ENCODE assay signal across 8 mouse cellular contexts in genomic region chr11:99230261-99231048, GRCm38 (mm10). TPM values are rescaled to one million over a fixed set of nuclear protein-coding genes. Genes with fewer than 3 reads are reported as not detected.
DNase-seq lines count a peak whose midpoint lies in the region; ATAC-seq and TF ChIP-seq lines count a peak whose summit lies in the region.

Smarce1 (minus strand) TSS chr11:99231017.

- TF ChIP-seq POLR2A in embryonic fibroblast, embryonic 13.5 days (IDR thresholded peaks at IDR 0.05; ENCODE audit: low read depth, low read length), result peak; percentile 66

- peak within 1 kb of the TSS; percentile 92 for H3ac ChIP-seq in C2C12 (ENCODE audit: control insufficient read depth, insufficient read length, low read depth)

- peak within 1 kb of the TSS; percentile 97 for H3K27ac ChIP-seq in embryonic fibroblast, embryonic 13.5 days (ENCODE audit: insufficient read depth, low read length)
- H3K27ac ChIP-seq in kidney, embryonic 14.5 days (ENCODE audit: low read depth, low read length), result peak within 1 kb of the TSS; percentile 99
- H3K27ac ChIP-seq in limb, embryonic 15.5 days, result peak within 1 kb of the TSS; percentile 99
- H3K27ac ChIP-seq in midbrain, postnatal 0 days (ENCODE audit: low read depth, low read length), result peak within 1 kb of the TSS; percentile 97

- peak; percentile 92 for ATAC-seq in kidney, embryonic 14.5 days (ENCODE audit: low FRiP score, low TSS enrichment)
- ATAC-seq in limb, embryonic 15.5 days (ENCODE audit: insufficient number of reproducible peaks, low FRiP score, low TSS enrichment, low read depth), result peak; percentile 85
- peak; percentile 87 for ATAC-seq in midbrain, postnatal 0 days (ENCODE audit: low FRiP score)

- H3K27me3 ChIP-seq in C2C12 (ENCODE audit: control insufficient read depth, insufficient read depth, insufficient read length), result no peaks in the 10 kb centered on the region
- H3K27me3 ChIP-seq in kidney, embryonic 14.5 days (ENCODE audit: control insufficient read depth, insufficient read depth, low read length), result no peaks in the 10 kb centered on the region
- H3K27me3 ChIP-seq in limb, embryonic 15.5 days, result no peaks in the 10 kb centered on the region
- H3K27me3 ChIP-seq in midbrain, postnatal 0 days (ENCODE audit: insufficient read depth, low read length), result no peaks in the 10 kb centered on the region

- under 1% methylated on average over 79 of the region's 87 CpGs for WGBS in kidney, embryonic 14.5 days
- WGBS in limb, embryonic 15.5 days, result under 1% methylated on average over 87 of the region's 87 CpGs
- under 1% methylated on average over 86 of the region's 87 CpGs for WGBS in midbrain, postnatal 0 days

- H3K36me3 ChIP-seq in C2C12 (ENCODE audit: control insufficient read depth, insufficient read depth), result peaks cover 33% of the 10 kb centered on the region
- peaks cover 26% of the 10 kb centered on the region for H3K36me3 ChIP-seq in kidney, embryonic 14.5 days (ENCODE audit: control insufficient read depth, insufficient read depth, low read length)
- H3K36me3 ChIP-seq in limb, embryonic 15.5 days, result peaks cover 21% of the 10 kb centered on the region
- peaks cover 3% of the 10 kb centered on the region; the same call in 1 of the 2 replicates for H3K36me3 ChIP-seq in midbrain, postnatal 0 days (ENCODE audit: insufficient read depth, low read length)

- H3K79me3 ChIP-seq in C2C12 (ENCODE audit: low read depth), result peaks cover 45% of the 10 kb centered on the region

- peaks cover 5% of the 10 kb centered on the region; the same call in 1 of the 2 replicates for H3K4me1 ChIP-seq in embryonic fibroblast, embryonic 13.5 days (ENCODE audit: control insufficient read depth, insufficient read depth, low read length)
- peaks cover 19% of the 10 kb centered on the region for H3K4me1 ChIP-seq in kidney, embryonic 14.5 days (ENCODE audit: control insufficient read depth, insufficient read depth, low read length)
- H3K4me1 ChIP-seq in limb, embryonic 15.5 days, result peaks cover 23% of the 10 kb centered on the region
- H3K4me1 ChIP-seq in midbrain, postnatal 0 days (ENCODE audit: insufficient read depth, low read length), result peaks cover 9% of the 10 kb centered on the region

- peaks cover 60% of the 10 kb centered on the region for H3K79me2 ChIP-seq in C2C12 (ENCODE audit: control insufficient read depth, insufficient read depth)

- H3K9ac ChIP-seq in kidney, embryonic 14.5 days (ENCODE audit: low read depth, low read length), result peak within 1 kb of the TSS; percentile 99
- H3K9ac ChIP-seq in limb, embryonic 15.5 days, result peak within 1 kb of the TSS; percentile 96
- peak within 1 kb of the TSS; percentile 89 for H3K9ac ChIP-seq in midbrain, postnatal 0 days (replicated peaks; ENCODE audit: low read length, poor library complexity, severe bottlenecking)

- H3K4me2 ChIP-seq in kidney, embryonic 14.5 days (replicated peaks; ENCODE audit: low read depth, low read length), result peak within 1 kb of the TSS; percentile 80
- peak within 1 kb of the TSS; percentile 54 for H3K4me2 ChIP-seq in limb, embryonic 15.5 days
- peak within 1 kb of the TSS; percentile 80 for H3K4me2 ChIP-seq in midbrain, postnatal 0 days (ENCODE audit: low read depth, low read length, poor library complexity, severe bottlenecking)

- H3K9me3 ChIP-seq in kidney, embryonic 14.5 days (ENCODE audit: control insufficient read depth, low read length), result no peaks in the 10 kb centered on the region
- H3K9me3 ChIP-seq in limb, embryonic 15.5 days, result no peaks in the 10 kb centered on the region
- no peaks in the 10 kb centered on the region for H3K9me3 ChIP-seq in midbrain, postnatal 0 days (ENCODE audit: low read length)

- DNase-seq in brain, adult 2 months (ENCODE audit: low read depth, low spot score), result peak; percentile 88
- DNase-seq in heart, adult 9 months (ENCODE audit: low spot score in 2 of 2), result peak; percentile 70 to 77
- peak; percentile 81 for DNase-seq in midbrain, postnatal 0 days (ENCODE audit: low spot score)
- peak; percentile 87 to 91 for DNase-seq in spleen, postnatal 10 days (ENCODE audit: low spot score in 2 of 2)

- peak within 1 kb of the TSS; percentile 98 for H3K4me3 ChIP-seq in C2C12 (ENCODE audit: insufficient read depth, poor library complexity, severe bottlenecking)
- H3K4me3 ChIP-seq in embryonic fibroblast, embryonic 13.5 days (ENCODE audit: insufficient read depth, low read length), result peak within 1 kb of the TSS; percentile 67
- H3K4me3 ChIP-seq in kidney, embryonic 14.5 days (ENCODE audit: low read length), result peak within 1 kb of the TSS; percentile 94
- H3K4me3 ChIP-seq in limb, embryonic 15.5 days, result peak within 1 kb of the TSS; percentile 85
- H3K4me3 ChIP-seq in midbrain, postnatal 0 days (ENCODE audit: low read depth, low read length), result peak within 1 kb of the TSS; percentile 82

- no peak for TF ChIP-seq CTCF in C2C12 (IDR thresholded peaks at IDR 0.05; ENCODE audit: control insufficient read depth, insufficient read depth, insufficient read length)
- no peak for TF ChIP-seq CTCF in embryonic fibroblast, embryonic 13.5 days (IDR thresholded peaks at IDR 0.05; ENCODE audit: borderline replicate concordance, insufficient read depth, low read length)
- TF ChIP-seq CTCF in midbrain, postnatal 0 days (IDR thresholded peaks at IDR 0.05), result no peak

TF ChIP-seq in C2C12, 6 proteins besides CTCF, POLR2A, EP300 and RAD21:
- no peak for TF ChIP-seq MAX (IDR thresholded peaks at IDR 0.05)
- no peak for TF ChIP-seq MYOG (IDR thresholded peaks at IDR 0.05; ENCODE audit: control insufficient read depth, extremely low read depth, insufficient read length)
- no peak for TF ChIP-seq CEBPB (IDR thresholded peaks at IDR 0.05; ENCODE audit: low read depth)
- no peak for TF ChIP-seq MYOD1 (IDR thresholded peaks at IDR 0.05; ENCODE audit: control insufficient read depth, insufficient read length, low read depth)
- TF ChIP-seq USF1 (IDR thresholded peaks at IDR 0.05; ENCODE audit: low read depth), result no peak
- no peak for TF ChIP-seq FOSL1 (IDR thresholded peaks at IDR 0.05; ENCODE audit: insufficient read depth, low read length, poor library complexity, severe bottlenecking)

RNA-seq across cellular contexts. Expression of gene Smarce1, which starts in this region (rescaled TPM):
- 103 TPM for polyA plus RNA-seq in C2C12 (2012; fragmentation: generic; extraction: Trizol)
- polyA plus RNA-seq in embryonic fibroblast, embryonic 13.5 days (2011; ENCODE audit: insufficient read length, low read depth, missing spikeins), result 137 and 154 TPM in 2 replicates
- polyA plus RNA-seq in kidney, embryonic 14.5 days (2014; fragmentation: Nextera tagmentation; extraction: Ambion mirVana), result 190 and 229 TPM in 2 replicates
- polyA plus RNA-seq in limb, embryonic 15.5 days (2015; fragmentation: Nextera tagmentation; extraction: Ambion mirVana), result 224 and 241 TPM in 2 replicates
- 94.9 and 116 TPM in 2 replicates for total RNA-seq in midbrain, postnatal 0 days (2014; rRNA removed)
- polyA plus RNA-seq in midbrain, postnatal 0 days (2015; fragmentation: Nextera tagmentation; extraction: Ambion mirVana), result 170 and 184 TPM in 2 replicates

Comparison
In these comparisons a context has a peak if more than half of its experiments do, and no peak if none do; other contexts are left out.
1. Peak in every context shown above with its lines: DNase-seq, ATAC-seq, H3K4me3 ChIP-seq and H3K27ac ChIP-seq.